In the genomic region with DNA sequence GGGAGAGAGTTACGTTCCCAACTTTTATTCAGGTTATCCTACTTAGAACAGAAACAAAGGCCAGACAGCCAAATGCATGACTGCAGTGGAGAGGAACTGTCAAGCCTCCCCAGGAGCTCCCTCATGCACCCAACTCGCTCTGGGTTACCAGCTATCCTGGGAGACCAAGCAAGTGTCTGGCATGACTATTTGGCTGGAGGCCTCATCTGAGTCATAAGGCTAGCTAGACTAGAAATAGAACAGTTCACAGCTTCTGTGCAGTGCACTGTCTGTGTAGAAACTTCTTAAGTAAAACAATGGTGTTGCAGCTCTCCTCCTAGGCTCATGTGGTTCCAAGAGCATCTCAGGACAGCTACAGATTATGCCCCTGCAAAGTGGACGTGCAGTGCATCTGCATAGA, we compare ENCODE assay signal across 12 mouse cellular contexts.
DNase-seq lines count a peak whose midpoint lies in the region.
"Had no signal": no experiment of that assay in that cellular context is flagged by ENCODE, and none has a peak within 500 bp of the region (broad histone marks: within the 10 kb centered on the region; RNA-seq: fewer than 3 reads in every experiment).

No protein-coding gene starts in this region.

- peak; percentile 1 to 10 for DNase-seq in cerebellum, adult 18-20 months
- DNase-seq in cerebellum, adult 11-12 months: no peak
- DNase-seq in gastrocnemius, postnatal 14 days: peak; percentile 16
- no peak for DNase-seq in gastrocnemius, postnatal 4 days (ENCODE audit: low spot score in 2 of 2)
- peak; percentile 5 for DNase-seq in right cerebral cortex, postnatal 25 days
- DNase-seq in right cerebral cortex, postnatal 10 days (ENCODE audit: low spot score in 2 of 2): no peak
- no peak for DNase-seq in testis, postnatal 10 days (ENCODE audit: low spot score)
- no peak for DNase-seq in thymus, postnatal 10 days (ENCODE audit: low spot score in 2 of 2)
- DNase-seq: adrenal gland, postnatal 10 days; embryo, embryonic 11 days; gastrocnemius, postnatal 36 days; thymus, postnatal 14 days had no signal

- intact Hi-C loops in gastrocnemius, postnatal 14 days (cut with DNase I; ENCODE audit: low total_unique reads): no loop called here

Comparison
In these comparisons a context has a peak if more than half of its experiments do, and no peak if none do; other contexts are left out.
1. DNase-seq: peak in cerebellum, adult 18-20 months (2 of 2), gastrocnemius, postnatal 14 days (single experiment) and right cerebral cortex, postnatal 25 days (single experiment); none in cerebellum, adult 11-12 months (single experiment), gastrocnemius, postnatal 4 days (0 of 2), right cerebral cortex, postnatal 10 days (0 of 2), testis, postnatal 10 days (single experiment) and thymus, postnatal 10 days (0 of 2).